Mouse (Mus musculus) liver, adult 2 months (tissue): Measurements from ENCODE around the gene Scgb1b3. TPM values are rescaled to one million over a fixed set of nuclear protein-coding genes. Genes with fewer than 3 reads are reported as not detected.

Experiments
- DNase-seq: peaks from one replicate; pipeline ENCODE4 v3.0.0-alpha.2; 2011; ENCODE audit warnings: low read depth, low spot score; ENCODE audit errors: extremely low read depth
- H3K27ac ChIP-seq: fragments of 200-500 bp; replicated peaks from 2 replicates; pipeline ENCODE4 v1.5.1; 2012; ENCODE audit warnings: low read depth, mild to moderate bottlenecking, control low read depth, inconsistent platforms, low read length; ENCODE audit not compliant: insufficient read depth
- H3K27me3 ChIP-seq: fragments of 200-500 bp; 2 replicates; pipeline ENCODE4 v1.6.1; 2012; ENCODE audit warnings: mild to moderate bottlenecking, moderate library complexity, low read length, inconsistent platforms; ENCODE audit not compliant: control insufficient read depth, insufficient read depth
- H3K36me3 ChIP-seq: fragments of 200-500 bp; 2 replicates; pipeline ENCODE4 v1.6.1; 2012; ENCODE audit warnings: low read length, inconsistent platforms; ENCODE audit not compliant: control insufficient read depth, insufficient read depth
- H3K4me1 ChIP-seq: fragments of 200-500 bp; 2 replicates; pipeline ENCODE4 v1.6.1; 2011; ENCODE audit warnings: low read length; ENCODE audit not compliant: control insufficient read depth, insufficient read depth
- H3K4me3 ChIP-seq: fragments of 200-500 bp; 2 replicates; pipeline ENCODE4 v1.5.1; 2011; ENCODE audit warnings: low read depth, mild to moderate bottlenecking, control low read depth, low read length, moderate library complexity; ENCODE audit not compliant: insufficient read depth
- H3K79me2 ChIP-seq: fragments of 200-500 bp; 2 replicates; pipeline ENCODE4 v1.6.1; 2012; ENCODE audit warnings: inconsistent platforms, mild to moderate bottlenecking, low read length, moderate library complexity; ENCODE audit not compliant: control insufficient read depth, insufficient read depth
- H3K9ac ChIP-seq: fragments of 200-500 bp; 2 replicates; pipeline ENCODE4 v1.6.1; 2012; ENCODE audit warnings: low read depth, mild to moderate bottlenecking, control low read depth, inconsistent platforms, low read length
- CTCF ChIP-seq: fragments of 200-500 bp; IDR thresholded peaks from 2 replicates; pipeline ENCODE4 v1.5.1; 2011; ENCODE audit warnings: low read depth, low read length, control low read depth
- POLR2A ChIP-seq: fragments of 200-500 bp; IDR thresholded peaks from 2 replicates; pipeline ENCODE4 v1.6.1; 2011; ENCODE audit warnings: low read length, control low read depth; ENCODE audit not compliant: insufficient read depth; ENCODE audit errors: extremely low read depth
- WGBS: fragments of 180-500 bp; shearing (Covaris S2); methylation state at CpG from one replicate; pipeline ENCODE4 v1.1.7; 2018; 5-methylcytosine and 5-hydroxymethylcytosine counted together
- polyA plus RNA-seq: library from polyadenylated mRNA; depleted of rRNA; stranded (reverse); fragments of >200 nt; gene quantifications from 2 replicates; pipeline ENCODE4 v1.2.3, GENCODE M21; 2012; rRNA removed
- total RNA-seq: library from RNA; depleted of rRNA; stranded (reverse); fragments of >200 nt; gene quantifications from 2 replicates; pipeline ENCODE4 v1.2.3, GENCODE M21; 2014; rRNA removed

The Scgb1b3 gene
- total RNA-seq (not detected in 2 replicates), polyA plus RNA-seq (not detected in 2 replicates)

- no peak within 1 kb of the TSS for H3K4me3 ChIP-seq
- no peaks in the 10 kb centered on the region for H3K36me3 ChIP-seq
- TF ChIP-seq POLR2A, result no peak
- no peak for TF ChIP-seq CTCF
- no peaks in the 10 kb centered on the region for H3K79me2 ChIP-seq
- no peaks in the 10 kb centered on the region for H3K27me3 ChIP-seq
- no peak for DNase-seq
- no peaks in the 10 kb centered on the region for H3K4me1 ChIP-seq
- no peak within 1 kb of the TSS for H3K9ac ChIP-seq
- 84% methylated on average over 3 of the region's 3 CpGs for WGBS
- H3K27ac ChIP-seq, result no peak within 1 kb of the TSS
Measured at GRCm38 (mm10) chr7:31375292-31375691, at the start of gene Scgb1b3. Gene Scgb1b3 (plus strand): TSS chr7:31375592.

- Histone ChIP-seq H3K27me3 (no peaks in the 10 kb centered on the region), H3K27ac (no peak within 1 kb of the TSS), H3K9ac (no peak within 1 kb of the TSS), H3K4me3 (no peak within 1 kb of the TSS), H3K79me2 (no peaks in the 10 kb centered on the region), H3K4me1 (no peaks in the 10 kb centered on the region), H3K36me3 (no peaks in the 10 kb centered on the region)
- 47% methylated on average over 4 of the region's 4 CpGs for WGBS
- peak; percentile 92 for DNase-seq
- TF ChIP-seq POLR2A (no peak), CTCF (no peak)
Measured at GRCm38 (mm10) chr7:31362022-31362560, 13.3 kb upstream of the Scgb1b3 start, which contains the start of gene Scgb2b3. Gene Scgb2b3 (minus strand): TSS chr7:31362072.

Other genes with a start within 250 kb of the Scgb1b3 start
- 2.4 and 3.5 TPM in 2 replicates for gene Scn1b, start 248.6 kb upstream of the Scgb1b3 start, total RNA-seq
- gene Scn1b, start 248.6 kb upstream of the Scgb1b3 start, polyA plus RNA-seq, result 4.4 and 7.1 TPM in 2 replicates
- gene Gramd1a, start 219.7 kb upstream of the Scgb1b3 start, total RNA-seq, result 5.1 and 6.6 TPM in 2 replicates
- 17.0 and 33.0 TPM in 2 replicates for gene Gramd1a, start 219.7 kb upstream of the Scgb1b3 start, polyA plus RNA-seq
- gene Scgb2b2, start 85.1 kb upstream of the Scgb1b3 start, total RNA-seq, result not detected in 2 replicates
- not detected in 2 replicates for gene Scgb2b2, start 85.1 kb upstream of the Scgb1b3 start, polyA plus RNA-seq
- gene Scgb1b2, start 83.8 kb upstream of the Scgb1b3 start, total RNA-seq, result not detected in 2 replicates
- not detected in 2 replicates for gene Scgb1b2, start 83.8 kb upstream of the Scgb1b3 start, polyA plus RNA-seq
- not detected in 2 replicates for gene Scgb2b3, start 13.5 kb upstream of the Scgb1b3 start, total RNA-seq
- not detected in 2 replicates for gene Scgb2b3, start 13.5 kb upstream of the Scgb1b3 start, polyA plus RNA-seq